Comparison of ENCODE assay signal across 16 mouse cellular contexts in the genomic region with DNA sequence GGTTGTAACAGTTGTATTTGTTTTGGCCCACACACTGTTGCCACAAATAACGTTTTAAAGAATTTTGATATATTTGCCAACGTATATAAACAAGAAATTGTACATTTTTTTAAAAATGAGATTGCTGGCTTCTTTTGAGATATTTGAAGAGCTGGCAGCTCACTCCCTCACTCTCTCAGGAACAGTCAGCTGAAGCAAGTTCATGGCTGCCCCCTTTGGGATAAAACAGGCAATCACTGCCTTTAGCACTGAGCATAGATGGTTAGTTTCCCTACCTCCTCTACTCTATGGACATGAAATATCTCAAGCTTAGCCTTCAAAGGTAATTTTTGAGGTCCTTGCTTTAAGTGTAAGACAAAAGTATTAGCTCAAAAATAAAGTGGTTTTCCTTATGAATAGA. TPM values are rescaled to one million over a fixed set of nuclear protein-coding genes. Genes with fewer than 3 reads are reported as not detected.
A peak's percentile ranks its signal among the peaks of the same experiment; 100 is the strongest.
DNase-seq lines count a peak whose midpoint lies in the region; ATAC-seq and TF ChIP-seq lines count a peak whose summit lies in the region.
"Had no signal": no experiment of that assay in that cellular context is flagged by ENCODE, and none has a peak within 500 bp of the region (broad histone marks: within the 10 kb centered on the region; RNA-seq: fewer than 3 reads in every experiment).

No protein-coding gene starts in this region.

- POLR2A ChIA-PET in Patski (lab: Charles Lee): interaction anchor here (0.6 kb wide), 1 partner anchor 1857 kb away, joined by 4 read pairs; a partner anchor contains a TSS

- TF ChIP-seq CTCF in heart, postnatal 0 days (IDR thresholded peaks at IDR 0.05; ENCODE audit: low read depth): peak; percentile 30
- 0 out of 2 replicates have a peak, but pooled peaks have one; percentile 26 for TF ChIP-seq CTCF in lung, embryonic 14.5 days (IDR thresholded peaks at IDR 0.05; ENCODE audit: low read depth)
- peak; percentile 16 for TF ChIP-seq CTCF in Patski (IDR thresholded peaks at IDR 0.05)

- no peak for ATAC-seq in heart, postnatal 0 days (ENCODE audit: insufficient read depth, low read depth)
- no peak for ATAC-seq in lung, embryonic 14.5 days (ENCODE audit: insufficient read depth)
- no peak for ATAC-seq in Patski
- ATAC-seq: forebrain, embryonic 15.5 days had no signal

- no peaks in the 10 kb centered on the region for H3K9me3 ChIP-seq in heart, postnatal 0 days (replicated peaks; ENCODE audit: control insufficient read depth, low read length)
- H3K9me3 ChIP-seq in lung, embryonic 14.5 days (ENCODE audit: low read depth, low read length): no peaks in the 10 kb centered on the region
- H3K9me3 ChIP-seq: embryonic facial prominence, embryonic 13.5 days; forebrain, embryonic 15.5 days; heart, embryonic 10.5 days had no signal

- no peak for TF ChIP-seq EP300 in heart, postnatal 0 days (IDR thresholded peaks at IDR 0.05; ENCODE audit: low read depth)

- H3K36me3 ChIP-seq in heart, postnatal 0 days (replicated peaks; ENCODE audit: control insufficient read depth, insufficient read depth, low read length): no peaks in the 10 kb centered on the region
- H3K36me3 ChIP-seq in lung, embryonic 14.5 days (ENCODE audit: insufficient read depth): no peaks in the 10 kb centered on the region
- H3K36me3 ChIP-seq: embryonic facial prominence, embryonic 13.5 days; forebrain, embryonic 15.5 days; heart, embryonic 10.5 days had no signal

- 41% methylated on average over 2 of the region's 2 CpGs for WGBS in heart, postnatal 0 days
- WGBS in lung, embryonic 14.5 days: 62% methylated on average over 2 of the region's 2 CpGs

- CTCF ChIA-PET in Patski (lab: Charles Lee): interaction anchor here (1.0 to 2.1 kb wide), 3 partner anchors 9 to 784 kb away, joined by 3 to 4 read pairs (median 3); no protein-coding TSS in a partner anchor

- no peak overlapping the region for H3K27ac ChIP-seq in heart, postnatal 0 days (ENCODE audit: low read depth)
- no peak overlapping the region for H3K27ac ChIP-seq in lung, embryonic 14.5 days (ENCODE audit: low read depth)
- H3K27ac ChIP-seq: embryonic facial prominence, embryonic 13.5 days; forebrain, embryonic 15.5 days; heart, embryonic 10.5 days had no signal

- H3K4me2 ChIP-seq in heart, postnatal 0 days (ENCODE audit: low read depth, low read length): no peak overlapping the region
- H3K4me2 ChIP-seq in lung, embryonic 14.5 days: no peak overlapping the region
- H3K4me2 ChIP-seq: embryonic facial prominence, embryonic 13.5 days; forebrain, embryonic 15.5 days had no signal

- in situ Hi-C loops in Patski (cut with MboI; ENCODE audit: low pct_unique_long_range_greater_than_20kb): no loop called here

- H3K9ac ChIP-seq in heart, postnatal 0 days (replicated peaks; ENCODE audit: low read depth, low read length): no peak overlapping the region
- H3K9ac ChIP-seq in lung, embryonic 14.5 days: no peak overlapping the region
- H3K9ac ChIP-seq: embryonic facial prominence, embryonic 13.5 days; forebrain, embryonic 15.5 days had no signal

- no peaks in the 10 kb centered on the region for H3K4me1 ChIP-seq in heart, postnatal 0 days (ENCODE audit: control insufficient read depth, insufficient read depth)
- H3K4me1 ChIP-seq in lung, embryonic 14.5 days (ENCODE audit: insufficient read depth): no peaks in the 10 kb centered on the region
- H3K4me1 ChIP-seq: embryonic facial prominence, embryonic 13.5 days; forebrain, embryonic 15.5 days; heart, embryonic 10.5 days had no signal

- no peak overlapping the region for H3K4me3 ChIP-seq in heart, postnatal 0 days (ENCODE audit: low read depth, low read length)
- no peak overlapping the region for H3K4me3 ChIP-seq in lung, embryonic 14.5 days (ENCODE audit: low read depth, low read length)
- H3K4me3 ChIP-seq: embryonic facial prominence, embryonic 13.5 days; forebrain, embryonic 15.5 days; heart, embryonic 10.5 days had no signal

- H3K27me3 ChIP-seq in heart, postnatal 0 days (ENCODE audit: control insufficient read depth, insufficient read depth, low read length): no peaks in the 10 kb centered on the region
- H3K27me3 ChIP-seq in lung, embryonic 14.5 days (ENCODE audit: insufficient read depth, low read length): no peaks in the 10 kb centered on the region
- H3K27me3 ChIP-seq in Patski: peaks cover 33% of the 10 kb centered on the region
- H3K27me3 ChIP-seq: embryonic facial prominence, embryonic 13.5 days; forebrain, embryonic 15.5 days had no signal

- DNase-seq in heart, postnatal 0 days (ENCODE audit: low spot score): no peak
- no peak for DNase-seq in heart, adult 9 months (ENCODE audit: low spot score in 2 of 2)
- DNase-seq in lung, embryonic 14.5 days: peak; percentile 28
- no peak for DNase-seq in lung, postnatal 36 days
- DNase-seq in 416B (ENCODE audit: low read depth) (peak; percentile 62), Patski (ENCODE audit: low read depth, low spot score) (no peak)
- no peak for DNase-seq in neural tube, embryonic 10.5 days (ENCODE audit: extremely low spot score, low spot score)
- DNase-seq: adrenal gland, postnatal 36 days; gastrocnemius, postnatal 10 days; thymus, adult 18-20 months had no signal

RNA-seq across cellular contexts. Expression of a gene that starts 10.7 kb away (rescaled TPM):
- not detected in 2 replicates for total RNA-seq in heart, postnatal 0 days (2014; rRNA removed; ENCODE audit: low replicate concordance)
- polyA plus RNA-seq in heart, postnatal 0 days (2015; fragmentation: Nextera tagmentation; extraction: Ambion mirVana): 0.07 and 0.11 TPM in 2 replicates
- not detected in 2 replicates for polyA plus RNA-seq in lung, embryonic 14.5 days (2014; fragmentation: Nextera tagmentation; extraction: Ambion mirVana)
- not detected for polyA plus RNA-seq in Patski (2021)
- total RNA-seq: heart, postnatal 25 days had no signal
- polyA plus RNA-seq: heart, embryonic 10.5 days; kidney, embryonic 14.5 days; lung, embryonic 16.5 days had no signal

Comparison
In these comparisons a context has a peak if more than half of its experiments do, and no peak if none do; other contexts are left out.
1. DNase-seq: peak in lung, embryonic 14.5 days (single experiment) and 416B (single experiment); none in heart, postnatal 0 days (single experiment), heart, adult 9 months (0 of 2), lung, postnatal 36 days (single experiment), Patski (single experiment) and neural tube, embryonic 10.5 days (single experiment).
2. Peak in every context shown above with its lines, with median percentiles within 50 percentile points of each other: CTCF ChIP-seq.